ENCODE assay signal across 8 mouse cellular contexts in the genomic region with DNA sequence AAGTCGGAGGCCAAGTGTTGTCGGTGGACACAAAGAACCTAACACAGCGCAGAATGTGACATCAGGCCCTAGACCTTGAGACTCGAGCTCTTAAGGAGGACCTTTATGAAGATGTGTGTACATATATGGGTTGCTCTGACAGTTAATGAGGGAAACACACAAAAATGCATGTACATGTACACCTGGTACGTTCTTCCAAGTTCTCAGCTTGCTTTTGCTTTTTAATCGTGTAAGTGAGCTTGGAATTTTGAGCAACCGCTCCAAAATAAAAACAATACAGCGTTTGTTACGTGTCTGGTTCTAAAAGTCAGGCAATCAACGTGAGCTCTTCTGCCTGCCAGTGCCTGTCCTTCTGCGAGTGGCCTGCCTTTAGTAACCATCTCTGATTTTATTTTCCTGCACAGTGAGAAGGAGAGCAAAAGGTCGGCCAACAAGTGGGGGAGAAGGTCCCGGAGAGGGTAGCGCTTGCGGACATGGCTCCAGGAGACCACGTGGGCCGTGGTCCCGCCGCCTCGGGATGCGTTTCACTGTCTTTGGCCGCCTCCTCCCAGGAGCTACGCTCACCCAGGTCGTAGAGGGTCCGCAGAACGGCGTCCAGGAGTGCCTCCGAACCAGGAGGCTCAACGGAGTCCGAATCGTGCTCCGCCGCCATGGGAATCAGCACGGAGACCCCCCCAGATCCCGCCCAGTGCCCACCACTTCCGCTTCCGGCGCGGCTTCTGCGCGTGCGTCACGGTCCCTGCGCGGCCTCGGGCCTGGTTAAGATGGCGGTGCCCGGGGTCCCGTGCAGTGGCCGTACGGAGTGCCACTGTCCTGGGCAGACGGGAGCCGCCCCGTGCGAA. TPM values are rescaled to one million over a fixed set of nuclear protein-coding genes. Genes with fewer than 3 reads are reported as not detected.
DNase-seq lines count a peak whose midpoint lies in the region; ATAC-seq lines count a peak whose summit lies in the region.

Gene Gnpat (plus strand): TSS at position 713 of the 842 bp plus-strand sequence.
Gene 2810004N23Rik (minus strand): TSS at position 800 of the 842 bp plus-strand sequence.

- H3K9me3 ChIP-seq in heart, embryonic 13.5 days: no peaks in the 10 kb centered on the region
- no peaks in the 10 kb centered on the region for H3K9me3 ChIP-seq in liver, embryonic 12.5 days (replicated peaks)
- no peaks in the 10 kb centered on the region for H3K9me3 ChIP-seq in stomach, embryonic 15.5 days

- peak within 1 kb of the TSS; percentile 85 for H3K27ac ChIP-seq in heart, embryonic 13.5 days (replicated peaks)
- peak within 1 kb of the TSS; percentile 89 for H3K27ac ChIP-seq in liver, embryonic 12.5 days
- H3K27ac ChIP-seq in stomach, embryonic 15.5 days: peak within 1 kb of the TSS; percentile 91

- DNase-seq in CD4-positive helper T cell, adult 2 months (ENCODE audit: low read depth, low spot score): peak; percentile 93
- DNase-seq in brain, embryonic 18.5 days (ENCODE audit: low read depth, low spot score): peak; percentile 78
- DNase-seq in kidney, postnatal 10 days: peak; percentile 96
- DNase-seq in natural killer cell, adult 2 months (ENCODE audit: low spot score in 2 of 2): peak; percentile 91 to 92

- H3K36me3 ChIP-seq in heart, embryonic 13.5 days: peaks cover 40% of the 10 kb centered on the region
- peaks cover 53% of the 10 kb centered on the region for H3K36me3 ChIP-seq in liver, embryonic 12.5 days
- H3K36me3 ChIP-seq in stomach, embryonic 15.5 days: peaks cover 20% of the 10 kb centered on the region

- H3K9ac ChIP-seq in heart, embryonic 13.5 days: peak within 1 kb of the TSS; percentile 95
- H3K9ac ChIP-seq in liver, embryonic 12.5 days: peak within 1 kb of the TSS; percentile 92
- H3K9ac ChIP-seq in stomach, embryonic 15.5 days: peak within 1 kb of the TSS; percentile 89

- H3K4me2 ChIP-seq in heart, embryonic 13.5 days: peak within 1 kb of the TSS; percentile 77
- H3K4me2 ChIP-seq in liver, embryonic 12.5 days: peak within 1 kb of the TSS; percentile 86
- H3K4me2 ChIP-seq in stomach, embryonic 15.5 days: peak within 1 kb of the TSS; percentile 65

- ATAC-seq in erythroid progenitor cell, adult 5-6 weeks (replicated peaks; ENCODE audit: low FRiP score, poor library complexity, severe bottlenecking): peak; percentile 92
- ATAC-seq in heart, embryonic 13.5 days (ENCODE audit: extremely low read depth, insufficient number of reproducible peaks, low FRiP score, low TSS enrichment): peak; percentile 84
- peak; percentile 93 for ATAC-seq in liver, embryonic 12.5 days
- peak; percentile 96 for ATAC-seq in stomach, embryonic 15.5 days (ENCODE audit: insufficient read depth, low FRiP score, low read depth)

- peak within 1 kb of the TSS; percentile 91 for H3K4me3 ChIP-seq in heart, embryonic 13.5 days
- peak within 1 kb of the TSS; percentile 95 for H3K4me3 ChIP-seq in liver, embryonic 12.5 days
- H3K4me3 ChIP-seq in stomach, embryonic 15.5 days (replicated peaks): peak within 1 kb of the TSS; percentile 76

- H3K27me3 ChIP-seq in heart, embryonic 13.5 days (replicated peaks): no peaks in the 10 kb centered on the region
- no peaks in the 10 kb centered on the region for H3K27me3 ChIP-seq in liver, embryonic 12.5 days (replicated peaks)
- H3K27me3 ChIP-seq in stomach, embryonic 15.5 days (replicated peaks): no peaks in the 10 kb centered on the region

- H3K4me1 ChIP-seq in heart, embryonic 13.5 days: peaks cover 72% of the 10 kb centered on the region
- H3K4me1 ChIP-seq in liver, embryonic 12.5 days: peaks cover 84% of the 10 kb centered on the region
- peaks cover 4% of the 10 kb centered on the region for H3K4me1 ChIP-seq in stomach, embryonic 15.5 days

- under 1% methylated on average over 55 of the region's 55 CpGs for WGBS in heart, embryonic 13.5 days
- 1% methylated on average over 55 of the region's 55 CpGs for WGBS in liver, embryonic 12.5 days (ENCODE audit: insufficient replicate concordance)
- 1% methylated on average over 55 of the region's 55 CpGs for WGBS in stomach, embryonic 15.5 days

RNA-seq across cellular contexts. Expression of gene Gnpat, which starts in this region (rescaled TPM):
- total RNA-seq in erythroid progenitor cell, adult 5-6 weeks (2015; ENCODE audit: low replicate concordance): 35.2 and 40.4 TPM in 2 replicates
- total RNA-seq in erythroid progenitor cell, adult 5-6 weeks (2017; ENCODE audit: low replicate concordance): 22.5 and 31.8 TPM in 2 replicates
- polyA plus RNA-seq in heart, embryonic 13.5 days (2015; fragmentation: Nextera tagmentation; extraction: Ambion mirVana): 94.8 and 101 TPM in 2 replicates
- polyA plus RNA-seq in liver, embryonic 12.5 days (2016; fragmentation: Nextera tagmentation; extraction: Ambion mirVana): 62.3 and 66.2 TPM in 2 replicates
- 84.0 and 85.7 TPM in 2 replicates for polyA plus RNA-seq in stomach, embryonic 15.5 days (2015; fragmentation: Nextera tagmentation; extraction: Ambion mirVana)

RNA-seq across cellular contexts. Expression of gene 2810004N23Rik, which starts in this region (rescaled TPM):
- total RNA-seq in erythroid progenitor cell, adult 5-6 weeks (2015; ENCODE audit: low replicate concordance): 4.0 and 5.4 TPM in 2 replicates
- total RNA-seq in erythroid progenitor cell, adult 5-6 weeks (2017; ENCODE audit: low replicate concordance): 5.7 and 7.4 TPM in 2 replicates
- polyA plus RNA-seq in heart, embryonic 13.5 days (2015; fragmentation: Nextera tagmentation; extraction: Ambion mirVana): 47.8 and 52.9 TPM in 2 replicates
- 39.6 and 40.8 TPM in 2 replicates for polyA plus RNA-seq in liver, embryonic 12.5 days (2016; fragmentation: Nextera tagmentation; extraction: Ambion mirVana)
- polyA plus RNA-seq in stomach, embryonic 15.5 days (2015; fragmentation: Nextera tagmentation; extraction: Ambion mirVana): 44.9 and 45.3 TPM in 2 replicates

Comparison
In these comparisons a context has a peak if more than half of its experiments do, and no peak if none do; other contexts are left out.
1. Peak in every context shown above with its lines: DNase-seq, ATAC-seq, H3K4me3 ChIP-seq and H3K27ac ChIP-seq.